Mouse (Mus musculus): ENCODE data around the gene Gm27029. TPM values are rescaled to one million over a fixed set of nuclear protein-coding genes. Genes with fewer than 3 reads are reported as not detected.

Gene Gm27029
- total RNA-seq, 2 experiments from 2014 or later, result 8.1 to 13.0 TPM

Small RNA genes within 50 kb of the gene (microRNA-seq; reads per million reads assigned to microRNA genes)
- 0.72 to 0.74 reads per million in 2 experiments for gene Mir6929

Other genes starting within 250 kb of the Gm27029 start
- not detected for gene Ccr10, start 249.4 kb downstream of the Gm27029 start, total RNA-seq (2021)
- gene Ezh1, start 198.3 kb downstream of the Gm27029 start, total RNA-seq (2021), result 10 to 100 TPM; 20.5 to 23.8 TPM
- 10 to 100 TPM; 35.3 to 38.3 TPM for gene Ramp2, start 178.8 kb downstream of the Gm27029 start, total RNA-seq (2021)
- 10 to 100 TPM; 36.2 to 39.4 TPM for gene Vps25, start 171.1 kb downstream of the Gm27029 start, total RNA-seq (2021)
- under 1 TPM; 0.10 to 0.15 TPM for gene Wnk4, start 164.2 kb downstream of the Gm27029 start, total RNA-seq (2021)
- under 1 TPM; 0.10 to 0.15 TPM for gene Cntd1, start 145.8 kb downstream of the Gm27029 start, total RNA-seq (2021)
- gene Coa3, start 145.7 kb downstream of the Gm27029 start, total RNA-seq (2021), result 10 to 100 TPM; 64.3 to 71.4 TPM
- gene Becn1, start 122.5 kb downstream of the Gm27029 start, total RNA-seq (2021), result 10 to 100 TPM; 73.9 to 78.0 TPM
- gene Psme3, start 108.6 kb downstream of the Gm27029 start, total RNA-seq (2021), result 10 to 100 TPM; 54.1 to 57.8 TPM
- 1 to 10 TPM in 1 of 2 experiments, under 1 TPM in 1; 0.92 to 1.2 TPM for gene Aoc2, start 99.7 kb downstream of the Gm27029 start, total RNA-seq (2021)
- 1 to 10 TPM; 4.7 to 7.1 TPM for gene Aoc3, start 94.2 kb downstream of the Gm27029 start, total RNA-seq (2021)
- not detected for gene G6pc, start 57.2 kb downstream of the Gm27029 start, total RNA-seq (2021)
- gene Aarsd1, start 7.2 kb downstream of the Gm27029 start, total RNA-seq (2021), result 10 to 100 TPM; 10.5 to 19.4 TPM
- gene Rundc1, start 289 bp upstream of the Gm27029 start, total RNA-seq (2021), result 1 to 10 TPM; 6.7 to 7.9 TPM
- 100 to 1,000 TPM in 1 of 2 experiments, 10 to 100 TPM in 1; 83.5 to 111 TPM for gene Ptges3l, start 537 bp upstream of the Gm27029 start, total RNA-seq (2021)
- 10 to 100 TPM; 35.1 to 42.1 TPM for gene Rpl27, start 17.5 kb upstream of the Gm27029 start, total RNA-seq (2021)
- gene Ifi35, start 23.6 kb upstream of the Gm27029 start, total RNA-seq (2021), result 10 to 100 TPM in 1 of 2 experiments, 1 to 10 TPM in 1; 9.1 to 13.0 TPM
- gene Rnd2, start 40.2 kb upstream of the Gm27029 start, total RNA-seq (2021), result 1 to 10 TPM; 2.8 to 3.0 TPM
- gene Vat1, start 41.4 kb upstream of the Gm27029 start, total RNA-seq (2021), result 10 to 100 TPM; 11.5 to 12.3 TPM
- under 1 TPM; 0.31 to 0.57 TPM for gene Brca1, start 127.2 kb upstream of the Gm27029 start, total RNA-seq (2021)
- 10 to 100 TPM; 54.0 to 61.6 TPM for gene Nbr1, start 127.4 kb upstream of the Gm27029 start, total RNA-seq (2021)
- gene Tmem106a, start 157.4 kb upstream of the Gm27029 start, total RNA-seq (2021), result 1 to 10 TPM in 1 of 2 experiments, under 1 TPM in 1; 0.96 to 1.8 TPM
- not detected for gene Gm11634, start 174.5 kb upstream of the Gm27029 start, total RNA-seq (2021)
- 10 to 100 TPM; 22.4 to 24.3 TPM for gene Rdm1, start 202.4 kb upstream of the Gm27029 start, total RNA-seq (2021)
- gene Arl4d, start 240.7 kb upstream of the Gm27029 start, total RNA-seq (2021), result 1 to 10 TPM; 4.7 to 9.3 TPM

Data from gastrocnemius, postnatal 36 days (tissue).